Mouse (Mus musculus): ENCODE results near the gene Lamb1.

The Lamb1 gene

DNA sequence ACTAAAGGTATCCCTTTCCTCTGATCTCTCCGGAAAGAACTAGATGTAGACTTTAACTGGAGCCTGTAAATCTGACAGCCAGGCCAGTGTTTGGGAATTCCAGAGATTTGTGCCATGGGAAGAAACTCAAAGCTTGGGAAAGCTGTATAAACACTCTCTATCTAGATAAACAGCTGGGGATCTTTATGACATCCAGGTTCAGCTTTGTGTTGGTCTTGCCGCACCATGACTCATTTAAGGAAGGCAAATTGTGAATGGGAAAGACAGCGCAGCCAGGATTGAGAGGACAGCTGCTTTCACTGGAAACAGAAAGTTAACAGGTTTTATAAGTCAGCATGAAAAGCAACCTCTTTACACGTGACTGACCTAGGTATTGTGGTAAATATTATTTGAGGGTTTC, 12.8 kb upstream of the Lamb1 start:
- DNase-seq (ENCODE audit: low spot score): no peak

DNA sequence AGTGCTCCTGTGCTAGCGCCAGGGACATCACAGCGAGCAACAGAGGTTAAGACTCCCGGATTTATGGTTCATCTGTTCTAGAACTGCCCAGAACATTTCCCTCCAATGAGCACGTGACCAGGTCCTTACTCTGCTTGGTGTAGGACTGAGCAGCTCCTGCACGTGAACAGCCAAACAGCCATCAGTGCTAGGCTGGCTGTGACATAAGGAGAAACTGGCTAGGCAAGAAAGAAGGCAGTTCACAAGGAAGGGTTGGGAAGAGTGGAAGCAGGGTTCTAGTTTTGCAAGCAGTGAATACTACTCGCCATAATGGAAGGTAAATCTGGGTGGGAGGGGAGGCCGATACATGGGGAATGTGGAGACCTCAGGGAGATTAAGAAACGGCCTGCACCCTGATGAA, 10.1 kb upstream of the Lamb1 start:
- no peak for DNase-seq (ENCODE audit: low spot score)

DNA sequence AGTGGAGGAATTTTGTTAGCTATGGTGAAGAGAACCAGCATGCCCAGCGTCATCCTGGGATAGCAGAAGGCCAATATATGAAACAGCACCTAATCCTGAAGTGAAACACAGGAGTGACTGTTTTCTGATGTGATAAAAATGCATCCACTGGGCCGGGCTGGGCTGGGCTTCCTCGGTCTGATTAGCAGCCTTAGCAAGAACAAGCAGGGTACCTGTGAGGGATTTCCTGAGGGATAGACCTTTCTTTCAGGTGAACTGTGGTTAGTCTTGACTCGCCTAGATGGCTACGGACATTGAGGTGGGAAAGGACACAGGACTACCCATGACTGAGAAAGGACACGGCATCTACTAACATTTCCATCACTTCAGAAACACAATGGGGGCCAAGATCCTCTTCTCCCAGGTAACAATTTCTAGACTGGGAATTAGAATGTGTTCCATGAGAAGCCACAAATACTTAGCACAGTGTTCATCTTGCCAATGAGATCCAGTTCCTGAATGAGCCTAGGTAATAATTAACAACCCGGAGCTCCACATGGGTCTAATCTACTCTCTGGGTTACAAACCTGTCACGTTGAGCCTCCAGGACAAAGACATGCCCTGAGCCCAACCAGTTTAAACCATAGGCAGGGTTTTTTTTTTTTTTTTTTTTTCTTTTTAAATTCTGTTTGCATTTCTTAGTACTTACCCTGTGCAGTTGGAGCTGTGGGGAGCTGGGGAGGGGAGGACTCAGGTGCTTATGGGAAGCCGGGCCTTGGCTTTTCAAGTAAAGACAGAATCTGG, 8.7 kb upstream of the Lamb1 start:
- DNase-seq (ENCODE audit: low spot score): no peak

DNA sequence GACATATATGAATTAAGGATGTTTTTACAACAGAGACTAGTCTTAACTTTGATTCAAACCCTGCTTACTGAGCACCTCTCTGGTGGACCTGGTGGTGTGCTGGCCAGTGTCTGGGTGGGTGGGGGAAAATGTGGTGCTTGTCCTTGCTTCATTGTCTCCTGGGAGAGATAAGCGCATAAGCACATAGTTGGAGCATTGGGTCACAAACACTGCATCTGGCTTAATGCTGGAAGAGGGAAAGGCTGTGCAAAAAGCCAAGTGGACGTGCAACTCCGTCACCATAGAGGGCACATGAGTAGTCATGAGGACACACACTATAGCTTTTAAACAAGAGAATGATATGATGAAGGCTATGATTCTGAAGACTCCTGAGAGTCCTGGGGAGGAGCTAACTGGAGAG, 3.2 kb upstream of the Lamb1 start:
- no peak for DNase-seq (ENCODE audit: low spot score)

DNA sequence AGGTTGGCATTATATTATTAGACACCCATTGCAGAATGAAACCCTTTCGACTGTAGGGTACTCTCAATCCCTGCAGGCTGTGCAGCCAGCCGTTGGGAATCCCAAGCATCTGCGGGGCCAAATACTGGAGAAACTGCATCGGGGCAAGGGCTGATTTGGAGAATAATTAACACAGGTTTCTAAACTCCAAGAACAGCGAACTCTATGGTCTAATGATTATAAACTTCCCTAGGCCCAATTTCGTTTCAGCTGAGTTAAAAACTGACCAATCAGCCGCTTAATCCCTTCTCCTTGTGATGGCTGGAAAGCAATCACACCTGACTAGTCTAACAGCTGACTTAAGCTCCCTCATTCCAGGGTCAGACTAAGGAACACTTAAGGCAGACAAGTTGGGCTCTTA, 1.1 kb upstream of the Lamb1 start:
- no peak for DNase-seq (ENCODE audit: low spot score)

DNA sequence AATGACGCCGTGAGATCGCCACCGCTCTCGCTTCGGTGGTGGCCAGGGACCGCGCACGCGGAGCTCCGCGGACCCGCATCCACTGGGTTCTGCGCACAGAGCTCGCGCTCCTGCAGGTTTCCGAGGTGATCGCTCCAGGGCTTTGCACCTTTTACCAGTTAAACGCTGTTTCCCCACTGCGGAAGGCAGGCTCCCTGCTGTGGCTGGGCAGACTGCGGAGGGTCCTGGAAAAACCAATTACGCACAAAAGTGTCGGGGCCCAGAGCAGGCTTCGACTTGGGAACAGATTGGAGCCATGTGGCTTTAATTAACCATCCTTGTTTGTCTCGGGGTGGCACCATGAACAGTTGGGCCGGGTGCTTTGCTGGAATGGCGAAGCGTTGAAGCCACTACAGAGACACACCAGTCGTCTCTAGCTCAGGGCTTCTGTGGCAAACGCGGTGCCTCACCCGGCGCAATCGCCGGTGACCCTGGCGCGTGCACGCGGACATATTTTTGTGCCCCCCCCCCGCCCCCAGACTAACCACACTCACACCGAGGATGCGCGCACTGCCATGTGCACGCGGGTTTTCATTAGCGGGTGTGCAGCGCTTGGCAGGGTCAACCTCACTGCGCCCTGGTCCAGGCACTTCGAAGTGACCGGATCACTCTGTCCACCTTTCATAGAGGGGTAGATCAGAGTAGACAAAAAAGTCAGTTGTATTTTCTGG, 843 bp downstream of the Lamb1 start:
- DNase-seq (ENCODE audit: low spot score): no peak

DNA sequence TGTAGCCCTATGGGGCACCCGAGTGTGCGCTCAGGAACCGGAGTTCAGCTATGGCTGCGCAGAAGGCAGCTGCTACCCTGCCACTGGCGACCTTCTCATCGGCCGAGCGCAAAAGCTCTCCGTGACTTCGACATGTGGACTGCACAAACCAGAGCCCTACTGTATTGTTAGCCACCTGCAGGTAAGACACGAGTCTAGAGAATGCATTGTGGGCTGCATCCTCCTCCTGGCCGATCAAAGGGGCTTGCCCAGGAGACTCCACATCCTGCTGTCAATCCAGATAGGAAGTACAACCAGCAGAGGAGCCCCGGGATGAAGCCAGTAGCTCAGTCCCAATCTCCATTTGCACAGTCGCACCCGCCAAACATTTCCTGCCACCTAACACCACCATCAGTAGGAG, 1.7 kb downstream of the Lamb1 start:
- DNase-seq (ENCODE audit: low spot score): no peak

DNA sequence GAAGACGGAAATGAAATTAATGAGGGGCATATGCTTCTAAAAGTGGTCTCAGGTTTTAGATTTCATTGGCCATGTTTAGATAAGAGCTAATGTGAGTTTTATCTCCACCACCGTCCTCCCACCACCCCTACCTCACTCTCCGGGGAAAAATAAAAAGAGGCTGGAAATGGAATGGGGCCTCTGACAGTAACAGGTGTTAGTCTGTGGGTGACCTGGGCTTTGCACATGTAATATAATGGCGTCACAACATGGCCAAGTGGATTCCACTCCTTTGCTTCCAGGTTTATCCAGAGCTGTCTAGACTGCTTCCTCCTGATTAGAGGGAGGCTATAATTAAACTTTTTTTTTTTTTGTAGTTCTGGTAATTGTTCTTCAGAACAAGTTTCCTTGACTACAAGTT, 2.3 kb downstream of the Lamb1 start:
- no peak for DNase-seq (ENCODE audit: low spot score)

DNA sequence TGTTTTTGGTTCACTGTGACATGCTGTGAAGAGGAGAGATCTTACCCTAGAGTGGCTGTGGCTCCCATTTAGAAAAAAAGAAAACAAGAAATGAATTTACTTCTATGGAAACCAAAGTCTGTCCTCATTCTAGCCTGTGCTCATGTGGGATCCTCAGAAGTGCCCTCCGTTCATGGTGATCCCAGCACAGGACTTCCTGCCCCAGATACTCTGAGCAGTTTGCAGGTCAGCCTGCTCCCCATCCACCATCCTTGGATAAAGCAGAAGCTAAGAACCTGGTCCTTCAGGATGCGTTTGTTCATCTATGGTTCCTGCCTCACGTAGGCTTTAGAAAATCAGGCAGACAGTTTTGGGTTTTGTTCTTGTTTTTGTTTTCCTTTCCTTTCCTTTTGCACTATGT, 3.3 kb downstream of the Lamb1 start:
- no peak for DNase-seq (ENCODE audit: low spot score)

DNA sequence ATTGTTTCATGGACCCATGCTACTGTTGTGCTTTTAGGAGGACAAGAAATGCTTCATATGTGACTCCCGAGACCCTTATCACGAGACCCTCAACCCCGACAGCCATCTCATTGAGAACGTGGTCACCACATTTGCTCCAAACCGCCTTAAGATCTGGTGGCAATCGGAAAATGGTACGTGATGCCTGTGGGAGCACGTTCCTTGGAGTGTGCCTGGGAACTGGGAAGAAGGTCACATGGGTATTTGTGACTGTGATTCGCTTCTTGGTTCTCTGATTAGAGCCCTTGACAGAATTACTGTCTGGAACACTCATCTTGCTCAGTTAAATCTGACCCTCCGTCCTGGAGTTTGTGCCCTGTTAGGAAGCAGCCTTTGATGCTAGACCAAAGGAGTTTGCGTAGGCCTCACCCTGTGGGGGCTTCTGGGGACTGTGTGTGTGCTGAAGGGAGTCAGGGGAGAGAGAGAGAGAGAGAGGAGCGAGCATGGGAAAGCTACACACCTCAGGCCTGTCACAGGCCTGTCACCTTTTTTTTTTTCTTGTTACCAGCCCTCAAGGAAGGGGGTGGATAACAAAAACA, 4.1 kb downstream of the Lamb1 start:
- no peak for DNase-seq (ENCODE audit: low spot score)

DNA sequence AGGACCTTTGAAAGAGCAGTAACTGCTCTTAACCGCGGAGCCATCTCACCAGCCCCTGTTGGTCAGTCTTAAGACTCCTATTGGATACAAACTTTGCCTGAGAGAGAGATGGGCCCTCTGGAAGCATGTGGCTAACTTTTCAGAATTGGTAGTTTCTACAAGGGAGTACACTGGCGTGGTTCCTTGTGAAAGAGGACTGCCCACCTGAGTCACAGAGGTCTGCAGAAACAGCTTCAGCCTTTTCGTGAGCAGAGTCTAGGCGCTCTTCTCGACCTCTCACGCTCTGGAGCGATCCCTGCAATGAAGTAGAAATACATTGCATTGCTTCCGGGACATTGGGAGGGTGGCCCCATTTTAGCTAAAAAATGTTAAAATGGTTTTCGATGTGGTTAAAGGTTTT, 5.3 kb downstream of the Lamb1 start:
- no peak for DNase-seq (ENCODE audit: low spot score)

DNA sequence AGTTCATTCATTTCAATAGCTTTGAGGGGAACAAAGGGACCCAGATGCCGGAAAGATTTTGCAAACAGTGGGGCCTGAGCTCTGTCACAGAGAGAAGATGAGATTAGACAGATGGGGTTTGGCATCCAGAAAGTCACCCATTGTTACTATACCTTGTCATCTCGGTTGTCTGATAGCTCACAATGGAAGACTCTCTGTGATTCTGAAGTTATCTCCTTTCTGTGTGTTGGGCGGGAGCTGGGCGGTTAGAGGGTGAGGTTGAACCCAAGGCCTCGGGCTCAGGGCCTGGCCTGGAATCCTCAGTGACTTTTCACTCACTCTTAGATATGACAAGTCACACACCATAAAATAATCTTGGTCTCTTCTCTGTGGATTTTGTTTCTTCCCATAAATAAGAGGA, 5.7 kb downstream of the Lamb1 start:
- DNase-seq (ENCODE audit: low spot score): no peak

DNA sequence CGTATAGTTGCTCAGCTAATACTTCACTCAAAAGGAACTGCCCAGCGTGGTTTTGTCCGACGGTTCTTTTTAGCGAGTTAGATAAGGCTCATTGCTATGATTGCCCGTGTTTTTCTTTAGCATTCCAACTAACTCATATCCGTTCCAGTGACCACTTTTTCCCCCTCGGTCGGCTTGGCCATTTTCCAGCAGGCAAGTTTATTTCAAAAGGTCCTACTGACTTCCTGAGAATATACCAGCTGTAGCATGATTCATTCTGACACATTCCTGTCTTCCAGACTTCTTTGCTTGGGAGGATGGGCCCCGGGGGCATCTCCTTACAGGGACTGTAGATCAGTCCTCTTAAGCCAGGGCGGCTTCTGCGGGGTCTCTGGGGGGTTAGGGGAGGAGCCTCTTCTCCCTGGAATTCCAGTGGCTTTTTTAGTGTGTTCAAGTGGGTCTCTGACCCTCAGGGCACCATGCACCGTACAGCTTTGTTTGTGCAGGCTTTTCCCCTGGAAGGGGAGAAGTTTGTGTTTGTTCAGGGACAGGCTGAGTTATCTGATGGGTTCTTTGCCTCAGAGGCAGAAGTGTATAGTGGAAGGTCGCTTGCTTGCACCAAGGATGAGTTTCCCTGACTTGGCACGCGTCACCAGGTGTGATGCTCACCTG, 6.5 kb downstream of the Lamb1 start:
- DNase-seq (ENCODE audit: low spot score): no peak

DNA sequence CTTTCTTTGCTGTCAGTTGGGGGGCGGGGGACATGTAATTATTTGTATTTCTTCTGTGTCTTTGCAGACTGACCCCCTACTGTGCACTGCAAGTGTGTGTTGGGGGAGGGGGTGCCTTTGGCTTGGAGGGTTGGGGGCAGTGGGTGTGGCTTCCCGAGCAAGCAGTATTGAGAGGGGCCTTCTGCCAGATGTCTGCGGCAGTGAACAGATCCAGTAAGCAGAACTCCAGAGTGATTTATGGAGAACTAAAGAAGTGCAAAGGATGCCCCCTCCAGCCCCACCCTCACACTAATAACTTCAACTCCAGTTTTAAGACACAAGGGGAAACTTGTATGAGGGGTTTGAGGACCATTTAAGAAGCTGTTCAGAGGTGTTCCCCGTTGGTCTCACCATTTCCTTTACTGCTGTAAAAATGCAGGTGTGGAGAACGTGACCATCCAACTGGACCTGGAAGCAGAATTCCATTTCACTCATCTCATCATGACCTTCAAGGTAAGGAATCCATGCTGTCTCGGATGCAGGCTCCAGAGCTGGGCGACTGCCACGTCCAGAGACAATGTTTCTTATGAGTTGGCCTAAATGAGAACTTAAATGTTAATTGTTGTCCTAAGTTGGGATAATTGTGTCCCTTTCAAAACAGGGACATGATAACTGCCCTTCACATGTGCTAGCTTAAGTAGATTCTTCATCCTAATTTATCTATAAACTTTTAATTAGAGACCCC, 7.1 kb downstream of the Lamb1 start:
- DNase-seq (ENCODE audit: low spot score): no peak

DNA sequence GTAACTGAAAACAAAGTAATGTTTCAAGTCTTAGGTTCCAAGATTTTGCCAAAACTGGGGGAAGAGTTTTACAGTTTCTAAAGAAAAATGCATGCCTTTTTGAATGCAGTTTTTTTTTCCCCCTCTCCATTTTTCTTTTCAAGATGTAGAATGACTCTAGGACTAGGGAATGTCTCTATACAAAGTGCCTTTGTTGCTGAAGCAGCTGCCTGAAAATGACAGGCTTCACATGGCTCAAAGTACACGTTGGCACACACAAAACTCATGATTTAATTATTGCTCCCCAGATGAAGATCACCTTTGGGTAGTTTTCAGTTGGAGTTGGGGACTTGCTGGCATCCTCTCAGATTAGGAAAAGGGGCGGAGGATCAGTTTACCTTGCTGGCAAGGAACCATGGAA, 7.8 kb downstream of the Lamb1 start:
- DNase-seq (ENCODE audit: low spot score): no peak

DNA sequence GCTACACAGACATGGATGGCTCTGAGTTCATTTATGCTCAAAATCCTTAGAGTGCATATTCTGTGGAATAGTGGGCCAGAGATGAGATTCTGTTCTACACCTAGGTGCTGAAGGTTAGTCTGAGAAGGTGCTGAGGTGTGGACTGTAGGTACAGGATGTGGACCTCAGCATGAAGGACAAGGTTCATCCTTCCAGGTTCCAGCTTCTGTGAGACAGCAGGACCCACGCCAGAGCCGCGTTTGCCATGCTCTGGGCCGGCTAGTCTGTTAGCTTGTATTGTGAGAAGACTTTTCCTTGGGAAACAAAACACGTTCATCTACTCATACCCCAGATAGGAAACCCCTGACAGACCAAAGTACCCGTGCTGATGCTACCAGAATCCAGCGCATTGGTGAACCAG, 8.6 kb downstream of the Lamb1 start:
- no peak for DNase-seq (ENCODE audit: low spot score)

DNA sequence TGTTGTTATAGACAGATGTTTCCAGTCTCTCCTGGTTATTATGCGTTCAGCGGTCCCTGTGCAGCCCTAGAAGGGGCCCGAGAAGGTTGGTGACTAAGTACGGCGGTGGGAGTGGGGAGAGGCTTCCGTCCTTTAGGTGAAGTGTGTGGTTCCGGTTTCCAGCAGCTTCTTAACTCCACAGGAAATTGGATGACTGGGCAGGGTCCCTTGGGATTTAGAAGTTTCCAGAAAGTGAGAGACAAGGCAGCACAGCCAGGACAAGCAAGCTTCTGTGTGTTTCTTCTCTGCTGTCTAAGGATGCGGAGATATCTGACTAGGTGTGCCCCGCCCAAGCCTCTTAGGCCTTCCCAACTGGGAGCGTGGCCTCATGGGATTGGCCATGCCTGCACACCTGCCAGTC, 10.4 kb downstream of the Lamb1 start:
- no peak for DNase-seq (ENCODE audit: low spot score)

DNA sequence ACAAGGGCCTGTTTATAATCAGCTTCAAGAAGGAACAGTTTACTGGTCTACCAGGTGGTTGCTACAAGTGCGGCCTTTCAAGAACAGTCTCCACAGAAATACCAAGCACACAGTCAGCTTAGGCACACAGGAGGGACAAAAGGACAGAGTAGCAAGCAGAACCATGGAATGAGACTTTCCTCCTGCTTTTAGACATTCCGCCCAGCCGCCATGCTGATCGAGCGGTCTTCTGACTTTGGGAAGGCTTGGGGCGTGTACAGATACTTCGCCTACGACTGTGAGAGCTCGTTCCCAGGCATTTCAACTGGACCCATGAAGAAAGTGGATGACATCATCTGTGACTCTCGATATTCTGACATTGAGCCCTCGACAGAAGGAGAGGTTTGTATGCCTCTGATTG, 13.2 kb downstream of the Lamb1 start:
- DNase-seq (ENCODE audit: low spot score): no peak

DNA sequence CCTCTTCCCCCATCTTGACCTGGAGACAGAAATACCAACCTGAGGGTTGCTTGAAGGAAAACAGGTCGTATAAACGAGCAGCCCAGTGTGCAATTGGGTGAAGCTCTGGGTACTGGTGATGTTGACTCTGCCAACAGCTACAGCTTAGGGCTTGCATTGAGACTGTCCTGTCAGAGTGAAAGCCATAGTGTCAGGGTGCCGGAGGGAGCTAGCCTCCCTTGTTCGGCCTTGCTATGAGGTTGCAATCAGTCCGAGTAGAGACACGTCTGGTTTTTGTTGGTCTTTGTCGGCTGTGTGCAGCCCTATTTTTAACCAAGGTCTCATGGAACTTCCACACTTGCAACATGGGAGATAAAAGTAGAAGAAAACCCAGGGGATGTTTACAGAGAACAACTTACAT, 15.3 kb downstream of the Lamb1 start:
- no peak for DNase-seq (ENCODE audit: low spot score)

DNA sequence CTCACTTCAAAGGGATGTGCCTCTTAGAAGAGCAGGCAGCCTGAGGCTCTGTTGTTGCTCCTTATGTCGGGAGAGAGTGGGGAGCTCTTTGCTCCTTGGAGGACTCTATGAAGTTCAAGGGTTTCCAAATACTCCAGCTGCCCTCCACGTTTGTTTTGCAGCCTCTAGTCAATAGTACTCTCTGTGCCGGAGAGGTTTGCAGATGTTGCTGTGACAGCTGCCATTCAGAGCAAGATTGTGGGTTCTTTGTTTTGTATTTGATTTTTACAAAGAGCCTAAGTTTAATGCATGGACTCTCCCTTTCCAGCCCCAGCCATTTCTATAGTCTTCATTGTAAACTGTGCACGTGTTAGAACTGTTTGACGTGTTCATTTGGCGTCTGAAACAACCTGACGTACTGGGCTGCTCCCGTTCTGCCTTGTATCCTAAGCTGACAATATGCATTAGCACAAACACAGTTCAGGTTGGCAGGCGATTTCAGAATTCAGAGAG, 16.1 kb downstream of the Lamb1 start:
- no peak for DNase-seq (ENCODE audit: low spot score)

DNA sequence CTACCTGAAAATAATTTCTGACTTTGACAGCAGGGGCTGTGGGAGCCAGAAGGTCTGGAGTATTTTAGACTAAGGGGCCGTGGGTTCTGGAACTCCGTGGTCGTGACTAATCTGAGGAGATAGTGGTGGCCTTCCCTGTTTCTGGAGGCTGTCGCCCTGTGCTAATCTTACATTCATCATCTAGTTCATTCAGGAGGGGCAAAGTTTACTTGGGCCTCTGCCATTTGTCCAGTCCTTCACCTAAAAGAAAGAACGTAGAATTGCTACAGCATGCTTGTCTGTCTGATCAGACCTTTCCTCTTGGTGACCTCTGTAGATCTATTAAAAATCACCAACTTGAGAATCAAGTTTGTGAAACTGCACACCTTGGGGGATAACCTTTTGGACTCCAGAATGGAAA, 17.2 kb downstream of the Lamb1 start:
- DNase-seq (ENCODE audit: low spot score): no peak

DNA sequence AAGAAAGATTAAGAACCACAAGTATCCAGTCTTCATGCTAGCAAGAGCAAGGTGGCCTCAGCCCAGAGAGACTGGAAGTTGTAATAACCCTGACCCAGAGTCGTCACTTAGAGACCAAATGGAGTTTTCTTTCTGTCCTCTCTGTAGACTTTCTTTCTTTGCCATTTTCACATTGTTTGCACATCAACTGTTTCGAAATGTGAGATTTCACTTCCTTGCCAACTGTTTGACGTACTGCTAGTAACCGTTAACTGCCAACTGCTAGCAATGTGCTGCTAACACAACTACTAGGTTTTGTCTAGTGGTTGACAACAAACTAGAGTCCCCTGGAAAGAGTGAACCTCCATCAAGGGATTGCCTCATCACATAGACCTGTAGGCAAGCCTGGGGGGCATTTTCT, 18.1 kb downstream of the Lamb1 start:
- no peak for DNase-seq (ENCODE audit: low spot score)

All from spleen, adult 12 weeks (tissue).